Mouse (Mus musculus): ENCODE measurements around the gene Zfp692.

- TF ChIP-seq CTCF (IDR thresholded peaks at IDR 0.05; ENCODE audit: insufficient read depth, low read depth, low read length) (no peak), POLR2A (IDR thresholded peaks at IDR 0.05; ENCODE audit: insufficient read depth, low read depth, low read length) (no peak)
Measured at GRCm38 (mm10) chr11:58261826-58262225, 45.0 kb upstream of the Zfp692 start.

Measured in olfactory bulb, adult 2 months (tissue).